In genomic region chr10:80586407-80587304, GRCm38 (mm10) we compare ENCODE assay signal across 9 mouse cellular contexts. TPM values are rescaled to one million over a fixed set of nuclear protein-coding genes. Genes with fewer than 3 reads are reported as not detected.
DNase-seq lines count a peak whose midpoint lies in the region; ATAC-seq and TF ChIP-seq lines count a peak whose summit lies in the region.
"Had no signal": no experiment of that assay in that cellular context is flagged by ENCODE, and none has a peak within 500 bp of the region (broad histone marks: within the 10 kb centered on the region; RNA-seq: fewer than 3 reads in every experiment).

No protein-coding gene starts in this region.

- peaks cover 4% of the 10 kb centered on the region for H3K36me3 ChIP-seq in heart, embryonic 11.5 days (ENCODE audit: control insufficient read depth, insufficient read depth, low read length)
- no peaks in the 10 kb centered on the region for H3K36me3 ChIP-seq in thymus, adult 2 months (ENCODE audit: control insufficient read depth, insufficient read depth, low read length)
- peaks cover 51% of the 10 kb centered on the region for H3K36me3 ChIP-seq in limb, embryonic 12.5 days
- H3K36me3 ChIP-seq in stomach, embryonic 16.5 days (ENCODE audit: control insufficient read depth, insufficient read depth, low read length) = no peaks in the 10 kb centered on the region

- TF ChIP-seq POLR2A in thymus, adult 2 months (IDR thresholded peaks at IDR 0.05; ENCODE audit: control insufficient read depth, extremely low read depth, insufficient read depth, low read length, poor library complexity) = no peak

- WGBS in heart, embryonic 11.5 days (ENCODE audit: insufficient replicate concordance) = 90% methylated on average over 45 of the region's 51 CpGs
- 97% methylated on average over 48 of the region's 51 CpGs for WGBS in thymus, adult 2 months
- 94% methylated on average over 51 of the region's 51 CpGs for WGBS in limb, embryonic 12.5 days
- 89% methylated on average over 47 of the region's 51 CpGs for WGBS in stomach, embryonic 16.5 days

- H3K9me3 ChIP-seq in heart, embryonic 11.5 days (replicated peaks; ENCODE audit: control insufficient read depth, low read length) = no peaks in the 10 kb centered on the region
- H3K9me3 ChIP-seq in limb, embryonic 12.5 days = no peaks in the 10 kb centered on the region
- H3K9me3 ChIP-seq in stomach, embryonic 16.5 days (replicated peaks; ENCODE audit: control insufficient read depth, low read length) = no peaks in the 10 kb centered on the region

- no peak for ATAC-seq in heart, embryonic 11.5 days (replicated peaks; ENCODE audit: insufficient number of reproducible peaks, low FRiP score, low TSS enrichment)
- no peak for ATAC-seq in limb, embryonic 12.5 days (ENCODE audit: insufficient number of reproducible peaks, insufficient read depth, low FRiP score, low TSS enrichment, low read depth)
- ATAC-seq in stomach, embryonic 16.5 days (ENCODE audit: insufficient read depth, low FRiP score) = no peak
- no peak for ATAC-seq in megakaryocyte, adult 5-6 weeks (ENCODE audit: poor library complexity, severe bottlenecking)

- H3K9ac ChIP-seq in heart, embryonic 11.5 days (ENCODE audit: low read depth, low read length) = peak overlapping the region; percentile 17
- H3K9ac ChIP-seq in limb, embryonic 12.5 days (replicated peaks) = no peak overlapping the region; the same call in 1 of the 2 replicates
- H3K9ac ChIP-seq in stomach, embryonic 16.5 days (ENCODE audit: low read length) = peak overlapping the region; percentile 52

- no peak overlapping the region; the same call in 1 of the 2 replicates for H3K4me3 ChIP-seq in heart, embryonic 11.5 days (ENCODE audit: low read depth, low read length)
- no peak overlapping the region for H3K4me3 ChIP-seq in thymus, adult 2 months (ENCODE audit: control insufficient read depth, insufficient read depth, low read length)
- peak overlapping the region; percentile 11; the same call in 1 of the 2 replicates for H3K4me3 ChIP-seq in limb, embryonic 12.5 days (replicated peaks)
- peak overlapping the region; percentile 23 for H3K4me3 ChIP-seq in stomach, embryonic 16.5 days (replicated peaks; ENCODE audit: low read length)
- H3K4me3 ChIP-seq: myocyte had no signal

- TF ChIP-seq CTCF in thymus, adult 2 months (IDR thresholded peaks at IDR 0.05; ENCODE audit: borderline replicate concordance, control insufficient read depth, extremely low read depth, insufficient read depth, low read length, poor library complexity) = no peak

- H3K27me3 ChIP-seq in heart, embryonic 11.5 days (ENCODE audit: control insufficient read depth, insufficient read depth, low read length) = no peaks in the 10 kb centered on the region
- no peaks in the 10 kb centered on the region for H3K27me3 ChIP-seq in thymus, adult 2 months (ENCODE audit: control insufficient read depth, insufficient read depth, low read length)
- H3K27me3 ChIP-seq in limb, embryonic 12.5 days = no peaks in the 10 kb centered on the region
- H3K27me3 ChIP-seq in stomach, embryonic 16.5 days (ENCODE audit: control insufficient read depth, insufficient read depth, low read length) = no peaks in the 10 kb centered on the region

- peak overlapping the region; percentile 75 for H3K27ac ChIP-seq in heart, embryonic 11.5 days (ENCODE audit: low read depth, low read length)
- H3K27ac ChIP-seq in thymus, adult 2 months (ENCODE audit: control insufficient read depth, insufficient read depth, low read length) = no peak overlapping the region
- peak overlapping the region; percentile 53 for H3K27ac ChIP-seq in limb, embryonic 12.5 days
- H3K27ac ChIP-seq in stomach, embryonic 16.5 days (ENCODE audit: low read length) = peak overlapping the region; percentile 68

- peaks cover 21% of the 10 kb centered on the region for H3K4me1 ChIP-seq in heart, embryonic 11.5 days (ENCODE audit: control insufficient read depth, insufficient read depth, low read length)
- H3K4me1 ChIP-seq in thymus, adult 2 months (replicated peaks; ENCODE audit: control insufficient read depth, insufficient read depth, low read length) = peaks cover 42% of the 10 kb centered on the region
- H3K4me1 ChIP-seq in limb, embryonic 12.5 days (replicated peaks) = peaks cover 30% of the 10 kb centered on the region
- H3K4me1 ChIP-seq in stomach, embryonic 16.5 days (ENCODE audit: control insufficient read depth, insufficient read depth, low read length) = peaks cover 26% of the 10 kb centered on the region

- H3K4me2 ChIP-seq in heart, embryonic 11.5 days = peak overlapping the region; percentile 36
- peak overlapping the region; percentile 32; the same call in 1 of the 2 replicates for H3K4me2 ChIP-seq in limb, embryonic 12.5 days
- H3K4me2 ChIP-seq in stomach, embryonic 16.5 days (ENCODE audit: low read depth, low read length) = peak overlapping the region; percentile 13; the same call in 1 of the 2 replicates

- DNase-seq in heart, postnatal 4 days = no peak
- peak; percentile 3 for DNase-seq in thymus, adult 2 months
- DNase-seq in thymus, postnatal 0 days (ENCODE audit: low spot score) = no peak
- no peak for DNase-seq in left cerebral cortex, adult 11 months (ENCODE audit: low spot score)

RNA-seq across cellular contexts. Expression of gene Abhd17a, which starts 3.5 kb away (rescaled TPM):
- polyA plus RNA-seq in heart, embryonic 11.5 days (2014; fragmentation: Nextera tagmentation; extraction: Ambion mirVana) = 94.3 and 100 TPM in 2 replicates
- 10 to 100 TPM; 93.6 to 95.0 TPM for total RNA-seq in heart, postnatal 4 days (2021)
- 310 and 359 TPM in 2 replicates for polyA plus RNA-seq in thymus, adult 2 months (2012; rRNA removed)
- 103 and 118 TPM in 2 replicates for polyA plus RNA-seq in thymus, postnatal 0 days (2015; fragmentation: Nextera tagmentation; extraction: Ambion mirVana)
- 108 and 110 TPM in 2 replicates for polyA plus RNA-seq in limb, embryonic 12.5 days (2016; fragmentation: Nextera tagmentation; extraction: Ambion mirVana)
- 42.9 and 44.3 TPM in 2 replicates for polyA plus RNA-seq in stomach, embryonic 16.5 days (2015; fragmentation: Nextera tagmentation; extraction: Ambion mirVana)
- total RNA-seq in megakaryocyte, adult 5-6 weeks (2015) = 64.8 and 82.1 TPM in 2 replicates
- 21.7 and 31.6 TPM in 2 replicates for total RNA-seq in megakaryocyte, adult 5-6 weeks (2017)

RNA-seq across cellular contexts. Expression of gene Klf16, which starts 9.5 kb away (rescaled TPM):
- polyA plus RNA-seq in heart, embryonic 11.5 days (2014; fragmentation: Nextera tagmentation; extraction: Ambion mirVana) = 4.9 and 5.5 TPM in 2 replicates
- total RNA-seq in heart, postnatal 4 days (2021) = 10 to 100 TPM in 1 of 2 experiments, 1 to 10 TPM in 1; 9.6 to 10.4 TPM
- polyA plus RNA-seq in thymus, adult 2 months (2012; rRNA removed) = 31.0 and 46.9 TPM in 2 replicates
- polyA plus RNA-seq in thymus, postnatal 0 days (2015; fragmentation: Nextera tagmentation; extraction: Ambion mirVana) = 7.7 and 9.5 TPM in 2 replicates
- 12.1 and 12.4 TPM in 2 replicates for polyA plus RNA-seq in limb, embryonic 12.5 days (2016; fragmentation: Nextera tagmentation; extraction: Ambion mirVana)
- 8.4 and 8.7 TPM in 2 replicates for polyA plus RNA-seq in stomach, embryonic 16.5 days (2015; fragmentation: Nextera tagmentation; extraction: Ambion mirVana)
- 2.6 and 3.3 TPM in 2 replicates for total RNA-seq in megakaryocyte, adult 5-6 weeks (2015)
- 3.9 and 5.3 TPM in 2 replicates for total RNA-seq in megakaryocyte, adult 5-6 weeks (2017)

RNA-seq across cellular contexts. Expression of gene Scamp4, which starts 16.0 kb away (rescaled TPM):
- 76.9 and 78.1 TPM in 2 replicates for polyA plus RNA-seq in heart, embryonic 11.5 days (2014; fragmentation: Nextera tagmentation; extraction: Ambion mirVana)
- 10 to 100 TPM; 27.0 to 30.4 TPM for total RNA-seq in heart, postnatal 4 days (2021)
- polyA plus RNA-seq in thymus, adult 2 months (2012; rRNA removed) = 151 and 156 TPM in 2 replicates
- 50.4 and 52.9 TPM in 2 replicates for polyA plus RNA-seq in thymus, postnatal 0 days (2015; fragmentation: Nextera tagmentation; extraction: Ambion mirVana)
- polyA plus RNA-seq in limb, embryonic 12.5 days (2016; fragmentation: Nextera tagmentation; extraction: Ambion mirVana) = 62.1 and 66.0 TPM in 2 replicates
- 92.1 and 99.9 TPM in 2 replicates for polyA plus RNA-seq in stomach, embryonic 16.5 days (2015; fragmentation: Nextera tagmentation; extraction: Ambion mirVana)
- 16.9 and 22.3 TPM in 2 replicates for total RNA-seq in megakaryocyte, adult 5-6 weeks (2015)
- 4.8 and 11.4 TPM in 2 replicates for total RNA-seq in megakaryocyte, adult 5-6 weeks (2017)

RNA-seq across cellular contexts. Expression of gene Adat3, which starts 16.0 kb away (rescaled TPM):
- polyA plus RNA-seq in heart, embryonic 11.5 days (2014; fragmentation: Nextera tagmentation; extraction: Ambion mirVana) = 6.2 and 6.6 TPM in 2 replicates
- 1 to 10 TPM; 2.6 to 2.9 TPM for total RNA-seq in heart, postnatal 4 days (2021)
- 42.9 and 48.2 TPM in 2 replicates for polyA plus RNA-seq in thymus, adult 2 months (2012; rRNA removed)
- polyA plus RNA-seq in thymus, postnatal 0 days (2015; fragmentation: Nextera tagmentation; extraction: Ambion mirVana) = 6.9 and 10.2 TPM in 2 replicates
- polyA plus RNA-seq in limb, embryonic 12.5 days (2016; fragmentation: Nextera tagmentation; extraction: Ambion mirVana) = 6.1 and 9.9 TPM in 2 replicates
- 5.6 and 6.7 TPM in 2 replicates for polyA plus RNA-seq in stomach, embryonic 16.5 days (2015; fragmentation: Nextera tagmentation; extraction: Ambion mirVana)
- 0.91 and 1.1 TPM in 2 replicates for total RNA-seq in megakaryocyte, adult 5-6 weeks (2015)
- 3.8 TPM in 1 of 2 replicates, not detected in the other for total RNA-seq in megakaryocyte, adult 5-6 weeks (2017)

RNA-seq across cellular contexts. Expression of gene Gm49322, which starts 19.2 kb away (rescaled TPM):
- polyA plus RNA-seq in heart, embryonic 11.5 days (2014; fragmentation: Nextera tagmentation; extraction: Ambion mirVana) = 0.83 and 0.84 TPM in 2 replicates
- total RNA-seq in heart, postnatal 4 days (2021) = 1 to 10 TPM in 1 of 2 experiments, under 1 TPM in 1; 0.79 to 1.2 TPM
- polyA plus RNA-seq in thymus, adult 2 months (2012; rRNA removed) = 7.5 and 8.1 TPM in 2 replicates
- polyA plus RNA-seq in thymus, postnatal 0 days (2015; fragmentation: Nextera tagmentation; extraction: Ambion mirVana) = 2.8 and 4.2 TPM in 2 replicates
- polyA plus RNA-seq in limb, embryonic 12.5 days (2016; fragmentation: Nextera tagmentation; extraction: Ambion mirVana) = 4.9 and 6.1 TPM in 2 replicates
- polyA plus RNA-seq in stomach, embryonic 16.5 days (2015; fragmentation: Nextera tagmentation; extraction: Ambion mirVana) = 3.7 and 4.8 TPM in 2 replicates
- total RNA-seq in megakaryocyte, adult 5-6 weeks (2015) = 0.54 TPM in 1 of 2 replicates, not detected in the other
- total RNA-seq in megakaryocyte, adult 5-6 weeks (2017) = 0.15 and 0.89 TPM in 2 replicates

Comparison
In these comparisons a context has a peak if more than half of its experiments do, and no peak if none do; other contexts are left out.
1. H3K4me3 ChIP-seq: peak in limb, embryonic 12.5 days (single experiment) and stomach, embryonic 16.5 days (single experiment); none in heart, embryonic 11.5 days (single experiment) and thymus, adult 2 months (single experiment).
2. Peak in every context shown above with its lines, with median percentiles within 50 percentile points of each other: H3K4me2 ChIP-seq.